Mouse (Mus musculus) 3134 (cell line): Measurements from ENCODE around the gene Slc7a6os.
A peak's percentile ranks its signal among the peaks of the same experiment; 100 is the strongest.
"Not testable (repeated sequence)": the region's sequence is repeated elsewhere in the genome, so short reads cannot be mapped to it uniquely, and the experiment has no call there.

Experiments
- DNase-seq: peaks from one replicate; pipeline ENCODE4 v3.0.0-alpha.2; 2011; ENCODE audit warnings: low spot score; ENCODE audit not compliant: insufficient read length; ENCODE audit errors: extremely low read depth

The Slc7a6os gene

DNA sequence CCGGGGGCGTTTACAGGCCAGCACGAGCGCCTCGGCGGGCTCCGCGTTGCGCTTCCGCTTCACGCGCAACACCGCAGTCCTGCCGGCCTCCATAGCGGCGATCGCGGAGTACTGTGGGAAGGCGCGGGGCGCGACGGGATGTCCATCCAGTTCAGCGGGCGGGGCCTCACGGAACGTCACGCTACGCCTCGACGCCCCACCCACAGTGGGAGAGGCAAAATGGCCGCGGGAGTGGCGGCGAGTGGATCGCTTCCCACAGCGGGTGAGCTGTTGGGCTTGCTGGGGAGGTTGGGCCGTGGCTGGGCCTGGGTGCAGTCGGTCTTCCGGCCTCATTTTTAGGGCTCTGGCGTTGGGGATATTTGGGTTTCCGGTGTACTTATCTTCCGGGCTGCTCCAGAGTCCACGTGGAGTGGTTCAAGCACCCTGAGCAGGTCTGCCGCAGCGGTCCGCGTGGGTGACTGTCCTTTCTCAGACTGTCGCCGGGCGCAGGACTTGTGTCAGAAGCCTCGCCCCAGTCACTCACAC lies at the start of gene Slc7a6os, which contains the start of gene Prmt7:
Gene Slc7a6os (minus strand): TSS at position 115 of the 525 bp plus-strand sequence.
Gene Prmt7 (plus strand): TSS at position 116 of the 525 bp plus-strand sequence.
- DNase-seq, result peak; percentile 94

GRCm38 (mm10) chr8:106259579-106260255 lies 49.0 kb upstream of the Slc7a6os start:
- no peak for DNase-seq

DNA sequence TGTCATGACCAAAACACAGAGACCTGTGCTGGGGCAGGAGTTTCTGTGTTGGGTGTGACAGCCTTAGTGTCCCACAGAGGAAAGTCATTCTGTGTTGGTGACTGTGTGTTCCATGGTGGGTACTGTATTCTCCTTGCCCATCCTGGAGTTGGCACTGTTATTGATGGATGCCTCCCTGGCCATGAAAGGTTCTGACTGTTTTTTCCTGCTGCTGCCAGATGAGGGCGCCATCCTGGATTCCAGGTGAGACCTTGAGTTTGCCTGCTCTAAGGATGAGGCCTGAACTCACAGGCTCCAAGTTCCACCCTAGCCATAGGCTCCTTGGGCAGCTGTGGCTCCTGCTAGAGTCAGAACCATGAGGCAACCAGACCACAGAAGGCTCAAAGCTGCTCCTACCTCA lies 47.4 kb upstream of the Slc7a6os start:
- no peak for DNase-seq

GRCm38 (mm10) chr8:106250186-106250585 lies 39.5 kb upstream of the Slc7a6os start:
- no peak for DNase-seq

DNA sequence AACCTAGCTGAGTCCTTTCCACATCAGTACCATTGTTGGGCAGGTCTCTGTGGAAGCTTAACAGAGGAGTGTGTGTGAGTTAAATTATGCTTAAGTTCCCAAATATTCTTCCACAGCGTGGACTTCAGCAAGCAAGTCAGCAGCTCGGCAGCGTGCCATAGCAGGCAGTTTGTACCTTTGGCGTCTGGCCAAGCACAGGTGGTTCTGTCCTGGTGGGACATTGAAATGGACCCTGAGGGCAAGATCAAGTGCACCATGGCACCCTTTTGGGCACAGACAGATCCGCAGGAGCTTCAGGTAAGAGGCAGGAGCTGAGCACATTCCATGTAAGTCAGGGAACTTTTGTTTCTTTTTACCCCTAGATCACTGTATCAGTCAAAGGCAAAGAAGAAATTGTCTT lies 26.4 kb upstream of the Slc7a6os start:
- DNase-seq, result no peak

DNA sequence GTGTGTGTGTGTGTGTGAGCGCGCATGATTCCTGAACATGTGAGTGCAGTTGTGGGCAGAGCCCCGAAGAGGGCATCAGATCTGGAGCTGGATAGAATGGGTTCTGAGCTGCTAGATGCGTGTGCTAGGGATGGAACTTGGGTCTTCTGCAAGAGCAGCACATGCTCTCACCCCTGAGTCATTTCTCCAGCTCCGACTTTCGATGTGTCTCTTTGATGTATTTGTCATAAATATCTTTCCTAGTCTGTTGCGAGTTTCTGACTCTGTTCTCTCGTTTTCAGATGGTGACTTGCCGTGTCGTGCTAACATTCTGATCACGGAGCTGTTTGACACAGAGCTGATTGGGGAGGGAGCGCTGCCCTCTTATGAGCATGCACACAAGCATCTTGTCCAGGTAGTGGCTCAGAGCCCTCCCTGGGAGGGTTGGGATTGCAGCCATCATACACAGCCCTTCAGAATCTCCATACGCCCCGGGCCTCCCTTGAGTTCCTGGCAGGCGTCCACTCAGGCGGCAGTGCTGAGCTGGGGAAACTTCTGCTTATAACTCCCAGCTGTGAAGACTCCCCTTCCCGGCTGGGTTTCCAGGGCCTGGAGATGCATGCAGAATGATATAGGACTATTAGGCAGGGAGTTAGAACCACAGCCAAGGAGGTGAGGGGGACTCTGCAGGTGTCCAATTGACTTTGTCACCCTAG lies 24.0 kb upstream of the Slc7a6os start:
- no peak for DNase-seq

DNA sequence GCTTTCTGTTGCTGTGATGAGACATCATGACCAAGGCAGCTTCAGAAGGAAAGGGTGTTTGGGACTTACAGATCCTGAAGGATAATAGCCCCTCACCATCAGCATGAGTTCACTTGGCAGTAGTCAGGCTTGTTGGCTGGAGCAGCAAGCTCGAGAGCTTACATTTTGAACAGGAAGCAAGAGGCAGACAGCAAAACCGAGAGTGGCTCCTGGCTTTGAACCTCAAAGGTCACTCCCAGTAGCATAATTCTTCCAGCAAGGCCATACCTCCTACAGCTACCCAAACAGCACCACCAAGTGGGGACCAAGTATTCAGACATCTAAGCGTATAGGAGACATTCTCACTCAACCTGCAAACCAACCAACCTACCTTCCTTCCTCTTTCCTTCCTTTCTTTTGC lies 22.0 kb upstream of the Slc7a6os start:
- DNase-seq, result no peak

DNA sequence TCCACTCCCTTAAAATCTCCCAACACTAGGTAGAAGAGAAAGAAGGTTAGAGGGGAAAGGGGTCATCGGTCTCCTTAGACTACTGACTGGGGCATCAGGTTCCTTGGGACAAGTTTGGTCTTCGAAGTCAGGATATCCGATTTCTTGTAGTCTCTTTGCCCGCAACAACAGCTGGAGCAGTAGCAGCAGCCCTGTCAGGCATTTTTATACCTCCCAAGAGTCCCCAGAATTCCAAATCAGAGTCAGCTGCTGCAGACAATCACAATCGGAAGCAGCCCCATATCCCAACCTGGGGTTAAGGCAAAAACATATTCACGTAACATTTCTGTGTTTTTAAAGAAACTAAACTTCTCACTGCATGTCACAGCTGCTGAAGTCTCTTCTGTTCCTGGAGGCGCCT lies 20.8 kb upstream of the Slc7a6os start:
- no peak for DNase-seq

DNA sequence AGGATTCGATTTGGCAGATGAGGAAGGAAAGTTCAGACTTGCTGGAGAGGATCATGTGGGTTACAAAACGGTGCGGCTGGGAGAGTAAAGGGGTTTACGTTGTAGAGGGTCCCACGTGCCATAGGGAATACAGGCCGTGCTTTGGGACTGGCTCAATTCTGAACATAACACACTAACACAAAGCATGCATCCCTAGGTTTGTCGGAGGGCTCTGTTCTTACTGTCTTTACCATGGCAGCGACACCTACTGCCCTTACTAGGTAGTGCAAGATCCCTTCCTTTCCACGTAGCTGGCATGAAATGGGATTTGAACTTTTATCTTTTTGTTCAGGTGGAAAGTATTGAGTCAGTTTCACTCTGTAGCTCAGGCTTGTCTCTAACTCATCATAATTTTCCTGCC lies 15.9 kb upstream of the Slc7a6os start:
- DNase-seq, result no peak

- no peak for DNase-seq
Observed at GRCm38 (mm10) chr8:106219620-106220019, 8.9 kb upstream of the Slc7a6os start.

- DNase-seq, result no peak
Observed at GRCm38 (mm10) chr8:106213959-106214358, 3.2 kb upstream of the Slc7a6os start.

- DNase-seq, result no peak
Observed at GRCm38 (mm10) chr8:106211421-106211820, 686 bp upstream of the Slc7a6os start.

GRCm38 (mm10) chr8:106210035-106210731 lies 552 bp downstream of the Slc7a6os start:
- no peak for DNase-seq

- DNase-seq, result not testable (repeated sequence)
Observed at GRCm38 (mm10) chr8:106199596-106199995, 11.1 kb downstream of the Slc7a6os start.

- DNase-seq, result no peak
Observed at GRCm38 (mm10) chr8:106198741-106199140, 12.0 kb downstream of the Slc7a6os start.

GRCm38 (mm10) chr8:106194062-106194461 lies 16.7 kb downstream of the Slc7a6os start:
- no peak for DNase-seq

DNA sequence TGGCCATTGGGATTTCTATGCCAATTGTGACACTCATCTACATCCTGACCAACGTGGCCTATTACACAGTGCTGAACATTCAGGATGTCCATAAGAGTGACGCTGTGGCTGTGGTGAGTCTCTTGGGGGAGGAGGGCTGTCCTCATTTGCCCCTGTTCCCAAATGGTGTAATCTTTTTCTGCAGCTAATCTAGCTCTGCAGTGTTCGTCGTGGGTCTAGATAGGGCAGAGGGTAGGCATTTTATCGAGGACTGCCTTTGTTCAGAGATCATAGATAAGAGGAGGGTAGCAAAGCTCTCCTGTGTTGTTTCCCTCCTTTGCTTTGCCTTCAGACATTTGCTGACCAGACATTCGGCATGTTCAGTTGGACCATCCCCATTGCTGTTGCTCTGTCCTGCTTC lies 17.6 kb downstream of the Slc7a6os start:
- no peak for DNase-seq

DNA sequence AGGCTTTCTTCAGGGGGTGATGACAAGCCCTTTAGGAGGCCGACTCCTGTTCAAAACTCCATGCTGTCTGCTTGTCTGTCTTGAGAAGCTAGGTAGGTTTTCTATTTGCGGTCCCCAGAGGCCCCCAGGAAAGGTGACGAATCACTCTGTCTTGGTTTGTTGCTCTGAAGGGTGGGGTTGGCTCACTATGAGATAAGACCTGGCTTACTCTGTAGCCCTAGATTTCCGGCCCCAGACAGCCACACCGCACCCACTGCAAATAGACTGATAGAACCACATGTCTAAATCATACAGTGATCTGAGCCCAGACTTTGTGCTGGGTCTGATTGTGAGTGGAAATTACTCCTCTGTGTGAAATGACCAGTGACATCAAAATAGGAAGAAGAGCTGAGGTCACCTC lies 19.1 kb downstream of the Slc7a6os start:
- no peak for DNase-seq

- DNase-seq, result no peak
Observed at GRCm38 (mm10) chr8:106189162-106189561, 21.6 kb downstream of the Slc7a6os start.

DNA sequence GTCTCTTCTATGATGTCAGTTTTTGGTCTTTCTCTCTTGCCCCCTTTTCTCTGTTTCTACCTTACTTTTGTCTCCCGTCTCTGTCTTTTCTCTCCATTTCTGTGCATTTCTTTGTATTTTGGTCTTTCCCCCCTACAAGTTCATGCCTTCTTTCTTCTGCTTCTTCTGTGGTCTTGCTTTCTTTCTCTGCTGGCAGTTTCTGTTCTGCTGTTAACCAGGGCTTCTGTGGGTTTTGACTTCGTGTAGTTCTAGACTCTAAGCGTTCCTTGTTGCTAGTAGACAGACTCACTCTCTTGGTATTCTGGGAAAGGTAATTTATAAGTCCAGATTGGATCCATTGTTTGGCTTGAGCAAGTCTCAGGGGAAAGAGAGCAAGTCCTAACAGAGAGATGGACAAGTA lies 24.3 kb downstream of the Slc7a6os start:
- no peak for DNase-seq

- no peak for DNase-seq
Observed at GRCm38 (mm10) chr8:106185628-106186270, 25.0 kb downstream of the Slc7a6os start.
